Mouse (Mus musculus): ENCODE data around the gene 4930562C15Rik. TPM values are rescaled to one million over a fixed set of nuclear protein-coding genes. Genes with fewer than 3 reads are reported as not detected.

4930562C15Rik gene
- polyA plus RNA-seq, 2 experiments from 2014 or later: 0.88 to 1.4 TPM

DNA sequence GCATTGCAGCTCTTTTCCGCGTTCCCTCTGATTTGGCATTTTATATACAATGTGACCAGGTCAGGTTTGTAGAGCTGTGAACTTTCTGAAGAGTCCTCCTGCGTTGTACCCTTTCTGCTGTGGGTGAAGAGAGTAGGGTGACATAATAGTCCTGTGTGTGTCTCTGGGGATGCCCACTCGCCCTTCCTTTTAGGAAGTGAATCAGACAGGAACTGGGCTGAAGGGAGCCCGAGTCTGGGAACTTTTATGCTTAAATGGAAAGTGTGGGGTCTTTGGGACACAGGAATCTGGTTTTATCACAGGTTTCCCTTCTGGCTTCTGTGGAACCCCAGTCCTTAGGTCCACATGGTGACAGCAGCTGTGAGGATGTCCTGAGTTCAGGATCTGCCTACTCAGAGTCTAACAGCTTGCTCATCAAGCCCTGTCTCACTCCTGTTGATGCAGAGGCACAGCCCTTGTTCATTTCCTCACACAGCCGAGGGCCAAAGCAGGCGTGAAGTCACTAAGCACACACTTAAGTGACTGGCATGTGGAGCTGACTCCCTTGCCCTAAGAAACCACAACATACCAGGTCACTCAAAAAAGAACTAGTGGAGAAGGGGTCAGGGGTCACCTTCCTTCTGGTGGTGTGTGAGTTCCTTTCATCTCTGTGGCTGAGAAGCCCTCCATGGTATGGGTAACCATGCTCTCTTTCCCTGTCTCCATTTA lies 59.1 kb downstream of the 4930562C15Rik start:
- ATAC-seq: no peak

DNA sequence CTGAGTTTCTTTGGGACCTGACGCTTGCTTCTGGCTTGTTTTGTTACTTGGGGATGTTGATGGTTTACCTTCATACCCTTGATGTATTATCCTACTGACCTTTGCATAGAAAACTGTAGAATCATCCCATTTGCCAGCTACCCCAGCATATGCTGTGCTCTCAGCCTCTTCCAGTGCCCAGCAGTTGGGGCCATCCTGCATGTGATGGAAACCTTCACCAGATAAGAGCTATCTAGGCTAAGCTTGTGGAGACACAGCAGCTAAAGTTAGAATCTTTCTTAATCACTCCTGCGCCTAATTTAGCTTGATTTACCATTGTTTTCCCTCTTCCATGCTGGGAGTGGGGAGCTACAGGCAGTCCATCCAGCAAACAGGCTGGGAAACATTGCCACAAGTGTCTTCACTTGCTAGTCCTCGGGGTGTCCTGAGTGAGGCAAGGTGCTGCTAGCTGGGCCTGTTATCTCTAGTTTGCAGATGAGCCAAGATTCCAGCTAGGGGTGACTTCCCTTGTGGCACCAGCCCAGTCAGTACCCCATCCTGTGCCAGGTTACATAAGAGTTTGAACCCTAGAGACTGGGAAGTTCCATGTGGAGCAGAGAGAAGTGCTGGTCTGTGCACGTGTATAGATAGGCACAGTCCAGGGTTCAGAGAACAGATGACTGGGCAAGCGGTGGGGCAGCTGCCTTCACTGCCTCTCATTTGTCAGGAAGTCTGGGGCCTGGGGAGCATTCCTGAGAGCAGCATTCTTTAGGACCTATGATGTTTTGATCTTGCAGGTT lies 61.2 kb downstream of the 4930562C15Rik start:
- no peak for ATAC-seq

DNA sequence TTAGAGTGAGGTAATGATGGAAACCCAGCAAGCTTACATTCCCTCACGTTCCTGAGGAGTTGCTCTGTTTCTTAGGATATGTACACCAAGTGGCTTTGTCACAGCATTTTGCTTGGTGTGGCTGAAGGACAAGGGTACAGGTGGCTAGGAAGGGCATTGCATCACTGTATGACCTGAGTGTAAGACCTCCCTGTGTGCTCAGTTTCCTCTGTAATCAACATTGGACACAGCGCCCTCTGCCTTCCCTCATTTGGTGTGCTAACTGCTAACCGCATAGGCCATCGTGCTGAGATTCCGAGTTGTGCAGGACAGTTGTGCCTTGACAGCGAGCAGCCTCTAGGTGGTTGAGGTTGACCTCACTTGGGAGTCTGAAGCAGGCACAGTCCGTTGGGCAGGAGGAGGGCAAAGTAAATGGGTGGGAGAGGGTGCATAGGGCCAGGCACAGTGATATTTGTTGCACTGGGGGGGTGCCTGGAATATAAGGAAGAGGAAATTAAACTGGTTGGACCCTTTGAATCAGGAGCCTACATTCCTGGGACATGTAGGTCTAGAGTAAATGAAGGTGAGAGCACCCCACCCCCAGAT lies 62.0 kb downstream of the 4930562C15Rik start:
- ATAC-seq: no peak

DNA sequence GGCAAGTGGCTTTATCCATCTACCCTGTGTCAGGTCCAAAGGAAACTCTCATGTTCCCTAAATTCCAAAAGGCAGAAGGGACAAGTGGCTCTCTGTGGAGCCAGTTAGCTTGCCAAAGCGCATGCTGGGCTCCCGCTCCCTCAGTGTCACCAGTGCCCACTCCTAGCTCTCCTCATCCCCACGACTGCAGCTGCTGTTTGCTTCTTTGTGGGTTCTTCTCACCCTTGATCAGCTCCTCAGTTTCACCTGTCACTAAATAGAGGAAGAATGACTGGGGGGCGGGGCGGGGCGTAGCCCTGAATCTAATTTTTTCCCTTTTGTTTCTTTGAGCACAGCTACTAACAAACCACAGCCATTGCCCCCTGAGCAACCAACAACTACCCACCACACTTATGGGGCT lies 63.7 kb downstream of the 4930562C15Rik start:
- ATAC-seq: no peak

DNA sequence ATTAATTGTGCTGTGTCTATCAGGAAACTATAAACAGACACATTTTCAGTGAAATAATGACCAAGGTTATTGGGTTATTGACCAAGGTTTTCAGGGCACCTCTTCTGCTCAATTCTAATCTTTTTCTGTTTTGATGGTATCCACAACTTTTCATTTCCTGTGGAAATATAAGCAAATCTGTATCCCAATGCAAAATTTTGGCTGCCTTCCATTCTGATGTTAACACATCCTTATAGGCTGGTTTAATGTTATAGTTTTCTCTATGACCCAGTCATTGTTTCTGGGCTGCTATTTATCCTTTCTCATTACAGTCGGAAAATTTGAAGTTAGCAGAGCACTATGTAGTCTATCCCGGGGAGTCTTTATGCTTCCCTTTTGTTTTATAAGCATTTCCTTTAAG lies 64.5 kb downstream of the 4930562C15Rik start:
- ATAC-seq: no peak

DNA sequence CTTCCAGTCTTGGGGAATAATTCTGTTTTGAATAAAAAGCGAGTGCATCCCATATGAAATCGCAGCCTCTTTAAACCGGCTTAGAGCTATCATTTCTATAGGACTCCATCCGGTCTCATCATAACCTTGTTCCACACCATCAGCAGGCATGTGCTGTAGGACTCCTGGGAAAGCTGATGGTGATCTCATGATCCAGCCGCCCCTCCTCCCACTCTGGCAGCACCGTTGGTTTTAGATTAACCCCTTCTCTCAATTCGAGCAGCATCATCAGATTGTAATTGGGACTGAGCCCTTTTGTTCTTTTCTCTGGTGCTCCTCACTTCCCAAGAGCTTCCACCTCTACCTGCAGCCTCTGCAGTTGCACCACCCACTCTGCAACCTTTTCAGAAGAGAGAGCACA lies 66.0 kb downstream of the 4930562C15Rik start:
- ATAC-seq: no peak

DNA sequence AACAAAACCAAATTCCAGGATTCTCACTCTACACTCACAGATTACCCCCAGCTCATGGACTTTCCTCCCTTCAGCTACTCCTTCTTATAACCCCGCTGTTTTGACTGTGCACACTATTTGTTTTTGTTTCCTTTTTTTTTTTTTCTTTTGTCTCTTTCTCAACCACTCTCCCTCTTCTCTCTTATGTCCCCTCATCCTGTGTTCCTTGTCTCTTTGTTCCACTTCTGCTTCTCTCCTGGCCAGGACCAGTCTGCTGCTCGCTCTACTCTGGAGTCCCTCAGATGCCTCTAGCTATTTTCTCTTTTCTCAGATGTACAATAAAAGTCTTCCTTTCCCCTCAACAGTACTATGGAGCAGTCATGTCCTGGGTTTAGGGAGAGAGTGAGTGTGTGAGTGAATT lies 67.2 kb downstream of the 4930562C15Rik start:
- ATAC-seq: no peak

DNA sequence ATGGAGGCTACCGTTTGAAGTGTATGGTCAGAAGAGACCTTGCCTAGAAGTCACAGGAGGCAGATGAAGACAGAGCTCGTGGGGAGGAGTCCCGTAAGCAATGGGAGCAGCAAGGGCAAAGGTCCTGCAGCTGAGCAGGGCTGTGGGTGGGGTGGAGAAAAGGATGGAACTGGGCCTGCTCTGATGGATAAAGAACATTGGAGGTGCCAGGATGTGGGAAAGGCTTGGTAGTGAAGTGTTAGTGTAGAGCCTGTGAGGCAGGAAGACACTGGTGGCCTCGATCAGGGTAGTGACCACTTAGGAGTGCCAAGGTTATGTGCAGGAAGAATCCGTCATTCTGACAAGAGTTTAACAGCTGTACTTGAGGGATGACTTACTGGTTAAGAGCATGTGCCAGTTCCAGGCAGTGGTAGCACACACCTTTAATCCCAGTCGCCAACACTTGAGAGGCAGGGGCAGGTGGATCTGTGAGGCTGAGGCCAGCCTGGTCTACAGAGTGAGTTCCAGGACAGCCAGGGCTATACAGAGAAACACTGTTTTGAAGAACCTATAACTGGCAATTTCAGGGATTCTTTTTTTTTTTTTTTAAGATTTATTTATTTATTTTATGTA lies 68.4 kb downstream of the 4930562C15Rik start:
- ATAC-seq: no peak

DNA sequence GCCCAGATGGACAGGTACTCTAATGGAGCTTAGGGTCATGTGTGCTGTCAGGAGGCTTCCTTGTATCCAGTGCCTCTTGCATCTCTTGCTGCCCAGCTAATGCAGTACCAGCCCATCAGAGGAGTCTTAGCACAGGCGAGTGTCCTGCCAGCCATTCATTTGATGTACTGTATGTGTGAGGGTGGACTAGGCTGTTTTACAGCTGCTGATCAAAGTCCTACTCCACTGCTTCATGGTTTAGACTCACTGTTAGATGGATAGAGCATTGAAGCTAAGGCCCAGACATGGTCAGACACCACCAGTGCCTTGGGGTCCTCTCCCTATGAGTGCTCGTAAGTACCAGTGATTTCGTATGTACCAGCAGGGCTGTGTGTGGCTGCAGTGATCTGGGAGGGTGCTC lies 69.7 kb downstream of the 4930562C15Rik start:
- no peak for ATAC-seq

DNA sequence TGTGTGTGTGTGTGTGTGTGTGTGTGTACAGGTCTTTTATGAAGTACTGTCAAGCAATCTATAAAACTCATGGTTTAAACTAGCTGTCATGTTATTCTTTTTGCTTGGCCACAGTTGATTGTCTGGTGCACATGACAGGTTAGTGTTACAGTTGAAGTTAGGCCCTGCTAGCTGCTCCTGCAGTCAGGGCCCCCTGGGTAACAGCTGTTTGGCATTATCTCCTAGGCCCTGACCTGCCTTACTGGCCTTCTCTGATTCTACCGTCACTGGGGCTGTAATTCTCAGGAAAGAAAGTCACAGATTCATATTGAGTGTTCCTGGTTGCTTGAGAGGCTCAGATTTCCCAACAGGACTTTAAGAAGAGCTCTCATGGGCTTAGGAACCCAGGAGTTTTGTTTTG lies 70.4 kb downstream of the 4930562C15Rik start:
- ATAC-seq: no peak

DNA sequence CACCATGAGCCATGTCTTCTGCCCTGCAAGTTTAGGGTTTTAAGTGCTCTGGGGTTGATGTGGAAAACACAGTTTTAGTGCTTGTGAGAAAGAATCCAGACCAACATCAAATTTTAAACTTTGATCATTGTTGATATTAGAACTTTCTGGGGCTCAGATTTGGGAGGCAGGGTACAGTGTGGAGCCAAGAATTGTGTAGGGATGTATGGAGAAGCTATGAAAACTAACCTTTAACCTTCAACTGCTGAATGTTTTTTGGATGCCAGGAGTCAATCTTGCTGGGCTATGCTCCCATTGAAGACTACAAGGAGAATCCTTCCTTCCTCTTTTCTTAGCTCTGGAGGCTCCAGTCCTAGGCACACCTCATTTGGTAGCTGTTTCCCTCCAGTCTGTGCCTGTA lies 71.3 kb downstream of the 4930562C15Rik start:
- no peak for ATAC-seq

DNA sequence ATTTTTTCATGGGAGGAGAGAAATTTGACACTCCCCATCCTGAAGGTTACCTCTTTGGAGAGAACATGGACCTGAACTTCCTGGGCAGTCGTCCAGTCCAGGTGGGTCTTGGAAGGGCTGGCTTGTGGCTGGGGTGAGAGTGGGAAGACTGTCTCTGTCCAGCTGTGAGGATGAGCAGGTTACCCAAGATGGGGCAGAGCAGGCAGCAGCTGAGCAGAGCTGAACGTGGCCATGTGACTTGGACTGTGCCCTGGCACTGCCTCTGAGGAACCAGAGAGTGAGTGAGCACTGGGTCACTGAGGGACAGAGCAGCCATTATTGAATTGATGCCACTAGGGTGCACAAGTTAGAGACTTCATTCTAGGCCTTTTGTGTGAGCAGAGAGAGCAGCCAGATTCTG lies 72.2 kb downstream of the 4930562C15Rik start:
- no peak for ATAC-seq

DNA sequence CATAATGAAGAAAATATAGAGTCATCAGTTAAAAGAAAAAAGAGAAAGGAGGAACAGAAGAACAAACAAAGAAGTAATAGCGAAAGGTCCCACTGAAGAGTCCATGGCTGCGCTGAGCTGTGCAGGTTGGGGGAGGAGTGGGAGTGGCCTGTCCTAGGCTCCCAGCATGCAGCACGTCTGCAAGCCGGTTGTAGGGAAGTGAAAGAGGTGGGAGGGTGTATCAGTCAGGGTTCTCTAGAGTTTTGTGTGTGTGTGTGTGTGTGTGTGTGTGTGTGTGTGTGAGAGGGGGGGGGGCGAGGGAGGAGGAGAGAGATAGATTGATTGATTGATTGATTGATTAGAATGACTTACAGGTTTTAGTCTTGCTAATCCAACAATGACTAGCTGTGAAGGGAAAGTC lies 72.8 kb downstream of the 4930562C15Rik start:
- ATAC-seq: peak; percentile 79

DNA sequence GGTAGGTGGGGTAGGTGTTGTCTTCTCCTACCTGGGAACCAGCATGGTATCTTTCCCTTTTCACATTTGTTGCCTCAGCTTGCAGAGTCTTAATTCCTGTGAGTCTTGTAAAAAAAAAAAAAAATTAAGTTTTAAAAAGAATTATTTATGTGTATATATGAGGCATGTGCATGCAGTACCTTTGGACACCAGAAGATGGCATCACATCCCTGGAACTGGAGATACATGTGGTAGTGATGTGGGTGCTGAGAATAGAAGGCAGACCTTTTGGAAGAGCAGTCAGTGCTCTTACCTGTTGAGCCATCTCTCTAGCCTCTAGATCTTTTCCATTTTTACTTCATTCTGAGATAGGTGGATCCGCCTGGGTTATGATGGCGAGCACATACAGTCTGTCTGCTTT lies 74.5 kb downstream of the 4930562C15Rik start:
- ATAC-seq: no peak

DNA sequence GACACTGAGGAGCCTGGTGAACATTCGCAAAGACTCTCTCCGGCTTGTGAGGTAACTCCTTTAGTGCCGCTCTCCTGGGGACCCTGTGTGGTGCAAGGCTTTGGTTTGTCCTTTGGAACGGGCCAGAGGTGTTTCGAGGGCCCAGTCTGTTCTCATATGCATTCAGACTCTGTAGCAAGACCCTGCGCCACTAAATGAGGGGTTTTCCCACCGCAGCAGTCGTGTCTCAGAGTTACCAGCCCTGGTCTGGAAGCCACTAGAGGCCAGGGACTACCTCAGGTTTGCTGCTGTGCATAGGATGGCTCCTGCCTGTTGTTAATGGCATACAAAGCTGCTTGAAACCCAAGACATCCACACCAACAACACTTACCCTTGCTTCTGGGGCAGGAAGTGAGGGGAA lies 75.5 kb downstream of the 4930562C15Rik start:
- no peak for ATAC-seq

DNA sequence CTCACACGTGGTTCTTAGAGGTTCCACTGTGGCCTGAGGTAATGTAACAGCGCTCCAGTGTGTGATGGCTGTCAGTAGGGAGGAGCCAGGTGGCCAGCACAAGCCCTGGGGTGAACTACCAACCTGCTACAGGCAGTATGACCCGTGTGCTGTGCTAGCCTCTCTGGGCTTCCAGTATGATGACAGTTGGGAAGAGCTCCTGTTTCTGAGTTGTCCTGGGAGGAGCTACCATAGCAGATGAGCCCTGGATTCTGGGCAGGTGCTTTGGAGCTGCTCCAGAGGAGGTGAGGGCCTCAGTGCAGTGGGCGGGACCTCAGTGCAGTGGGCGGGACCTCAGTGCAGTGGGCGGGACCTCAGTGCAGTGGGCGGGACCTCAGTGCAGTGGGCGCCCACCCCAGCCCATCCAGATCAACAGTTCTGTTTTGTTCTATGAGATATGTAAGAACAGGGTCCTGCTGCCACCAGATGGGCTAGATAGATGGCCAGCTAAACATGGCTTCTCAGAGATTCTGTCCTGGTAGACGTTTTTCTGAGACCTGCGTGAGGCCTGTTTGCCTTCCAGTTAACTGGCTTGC lies 76.9 kb downstream of the 4930562C15Rik start:
- no peak for ATAC-seq

DNA sequence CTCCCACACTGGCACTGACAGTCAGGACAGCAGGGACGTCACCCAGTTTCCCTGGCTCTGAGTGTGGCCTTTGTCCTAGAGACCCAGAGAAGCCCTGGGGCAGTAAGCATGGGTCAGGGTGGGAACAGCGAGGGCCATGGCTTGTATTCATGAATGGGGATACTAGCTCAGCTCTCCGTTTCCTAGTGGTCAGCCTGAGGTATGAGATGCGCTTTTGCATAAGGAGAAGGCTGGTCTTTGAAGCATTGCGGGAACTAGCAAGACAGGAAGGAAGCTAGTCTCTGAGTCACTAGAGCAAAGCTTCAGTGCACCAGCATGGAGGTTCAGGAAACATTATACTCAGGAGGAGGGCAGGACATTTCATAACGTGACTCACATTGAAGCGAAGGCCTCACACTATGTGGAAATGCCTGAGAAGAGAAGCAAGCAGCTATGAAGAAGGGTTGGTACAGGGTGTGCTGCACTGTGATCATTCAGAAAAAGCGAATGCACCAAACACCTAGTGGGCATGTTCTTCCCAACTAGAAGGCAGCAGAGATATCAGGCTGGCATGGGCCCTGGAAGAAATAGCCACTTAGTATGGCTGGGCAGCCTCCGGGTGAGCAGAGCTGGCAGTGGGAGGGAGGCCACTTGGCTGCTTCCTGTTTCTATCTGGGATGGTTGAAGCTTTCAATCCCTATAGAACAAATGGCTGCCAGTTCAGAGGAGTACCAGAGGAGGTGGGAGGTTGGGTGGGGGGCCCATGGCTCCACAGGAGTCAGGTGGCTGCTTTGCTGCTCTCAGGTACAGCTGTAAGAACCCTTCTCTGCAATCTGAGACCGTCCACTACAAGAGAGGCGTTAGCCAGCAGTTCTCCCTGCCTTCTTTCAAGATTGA lies 77.9 kb downstream of the 4930562C15Rik start:
- ATAC-seq: peak; percentile 26

DNA sequence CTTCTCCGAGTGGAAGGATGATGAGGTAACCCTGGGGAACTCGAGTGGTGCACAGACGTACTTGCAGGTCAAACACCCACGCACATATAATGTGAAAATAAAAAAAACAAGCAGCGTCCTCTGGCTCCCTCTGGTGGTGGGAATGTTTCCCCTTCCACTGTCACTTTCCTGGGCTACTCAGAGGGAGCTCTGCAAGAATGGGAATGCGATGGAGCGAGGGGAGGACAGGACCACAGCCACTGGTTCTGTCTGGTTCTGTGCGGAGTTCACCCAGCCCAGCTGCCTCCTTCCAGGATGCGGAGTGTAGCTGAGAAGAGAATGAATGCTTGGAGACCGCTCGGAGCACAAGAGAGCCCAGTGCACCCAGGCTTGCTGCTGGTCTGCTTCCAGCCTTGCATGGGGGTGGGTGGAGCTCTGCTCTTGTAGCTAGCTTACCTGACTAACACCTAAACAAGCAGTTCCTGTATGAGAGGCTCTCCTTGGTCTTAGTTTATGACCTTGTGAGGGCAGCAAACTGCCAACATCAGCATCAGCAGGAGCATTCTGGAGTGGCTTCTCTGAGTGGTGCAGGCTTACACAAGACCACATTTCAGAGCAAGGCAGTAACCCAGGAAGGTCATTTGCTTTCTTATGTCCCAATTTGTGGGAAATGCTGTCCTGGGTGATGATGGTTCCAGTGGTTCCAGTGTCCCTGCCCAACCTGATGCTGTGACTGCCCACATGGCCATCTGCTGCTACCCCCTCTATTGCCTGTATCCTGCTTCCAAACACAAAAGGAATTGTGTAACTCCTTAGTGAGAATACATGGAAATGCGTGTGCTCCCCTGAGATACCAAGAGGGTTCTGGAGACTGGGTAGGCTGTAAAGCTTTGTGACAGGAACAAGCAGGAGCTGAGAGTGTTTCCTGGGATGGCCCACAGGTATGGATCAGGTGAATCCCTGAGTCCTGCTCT lies 78.8 kb downstream of the 4930562C15Rik start:
- peak; percentile 90 for ATAC-seq

DNA sequence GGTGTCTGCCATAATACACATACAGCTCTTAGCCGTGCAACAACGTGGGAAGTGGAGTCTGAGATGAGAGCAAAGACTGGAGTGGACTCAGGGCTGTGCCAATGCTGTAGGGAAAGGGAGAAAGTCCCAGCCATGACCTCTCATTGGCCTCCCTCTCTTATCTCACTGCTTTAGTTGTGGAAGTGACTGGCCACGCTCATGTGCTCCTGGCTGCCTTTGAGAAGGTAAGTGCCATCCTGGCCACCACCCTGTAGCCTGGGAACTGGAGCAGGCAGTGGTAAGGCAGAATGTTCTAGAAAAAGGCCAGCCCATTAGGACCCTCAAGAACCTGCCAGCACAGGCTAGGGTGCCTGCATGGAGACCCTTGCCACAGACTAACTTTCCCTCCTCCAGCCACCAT lies 80.7 kb downstream of the 4930562C15Rik start:
- no peak for ATAC-seq

DNA sequence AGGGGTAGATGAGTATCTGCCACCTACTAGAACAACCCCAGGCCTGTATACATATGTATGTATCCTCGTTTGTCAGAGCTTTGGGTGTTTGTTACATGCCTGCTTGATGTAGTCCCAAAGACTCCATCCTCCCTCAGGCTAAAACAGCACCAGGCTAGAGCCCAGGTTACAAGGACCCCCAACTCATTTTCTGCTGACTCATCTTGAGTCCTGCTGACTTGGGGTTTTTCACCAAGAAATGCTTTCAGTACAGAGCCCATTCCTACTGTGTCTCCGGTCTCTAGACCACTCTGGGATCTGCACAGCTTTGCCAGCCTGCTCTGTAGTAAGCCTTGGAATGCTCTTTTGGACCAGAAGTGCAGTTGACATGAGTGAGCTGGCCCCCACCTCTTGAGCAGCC lies 81.4 kb downstream of the 4930562C15Rik start:
- ATAC-seq: no peak

All from activated CD4-positive, CD25-positive, alpha-beta regulatory T cell, adult 4 months (primary cell).